ENCODE assay signal across 20 mouse cellular contexts in the genomic region with DNA sequence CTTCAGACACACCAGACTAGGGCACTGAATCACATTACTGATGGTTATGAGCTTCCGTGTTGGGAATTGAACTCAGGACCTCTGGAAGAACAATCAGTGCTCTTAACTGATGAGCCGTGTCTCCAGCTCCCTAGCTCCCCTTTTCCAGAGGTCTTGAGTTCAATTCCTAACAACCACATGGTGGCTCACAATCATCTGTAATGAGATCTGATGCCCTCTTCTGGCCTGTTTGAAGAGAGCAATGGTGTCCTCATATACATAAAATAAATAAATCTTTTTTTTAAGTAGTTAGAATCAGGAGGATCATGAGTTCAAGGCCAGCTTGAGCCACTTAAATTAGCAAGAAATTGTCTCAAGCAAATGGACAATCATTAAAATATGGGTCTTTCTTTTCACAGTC. TPM values are rescaled to one million over a fixed set of nuclear protein-coding genes. Genes with fewer than 3 reads are reported as not detected.
DNase-seq lines count a peak whose midpoint lies in the region; ATAC-seq and TF ChIP-seq lines count a peak whose summit lies in the region.
"Had no signal": no experiment of that assay in that cellular context is flagged by ENCODE, and none has a peak within 500 bp of the region (broad histone marks: within the 10 kb centered on the region; RNA-seq: fewer than 3 reads in every experiment).

No protein-coding gene starts in this region.

- TF ChIP-seq POLR2A in kidney, adult 2 months (IDR thresholded peaks at IDR 0.05; ENCODE audit: low read depth, low read length) = no peak
- no peak for TF ChIP-seq POLR2A in MEL (IDR thresholded peaks at IDR 0.05; ENCODE audit: control insufficient read depth in 1 of 2, insufficient read depth in 1 of 2, low read depth in 1 of 2, low read length in 2 of 2, poor library complexity in 1 of 2)

- TF ChIP-seq RAD21 in MEL (IDR thresholded peaks at IDR 0.05; ENCODE audit: low read depth, low read length) = peak; percentile 41

- ATAC-seq in midbrain, postnatal 0 days (ENCODE audit: low FRiP score) = no peak
- ATAC-seq in midbrain, embryonic 13.5 days = no peak
- ATAC-seq in stomach, postnatal 0 days (ENCODE audit: low FRiP score, low TSS enrichment) = no peak

- 59% methylated on average over 2 of the region's 2 CpGs for WGBS in kidney, adult 2 months
- 73% methylated on average over 2 of the region's 2 CpGs for whole genome bisulfite sequencing in midbrain, postnatal 0 days
- 78% methylated on average over 2 of the region's 2 CpGs for WGBS in midbrain, embryonic 13.5 days
- 70% methylated on average over 2 of the region's 2 CpGs for WGBS in stomach, postnatal 0 days

- no peaks in the 10 kb centered on the region for H3K9me3 ChIP-seq in midbrain, postnatal 0 days (ENCODE audit: low read length)
- no peaks in the 10 kb centered on the region for H3K9me3 ChIP-seq in midbrain, embryonic 13.5 days
- H3K9me3 ChIP-seq in MEL (replicated peaks; ENCODE audit: insufficient read depth, low read length) = no peaks in the 10 kb centered on the region
- H3K9me3 ChIP-seq in stomach, postnatal 0 days (ENCODE audit: control insufficient read depth, low read length) = no peaks in the 10 kb centered on the region
- H3K9me3 ChIP-seq: forebrain, embryonic 12.5 days; heart, embryonic 13.5 days; limb, embryonic 13.5 days; midbrain, embryonic 12.5 days had no signal

- H3K27ac ChIP-seq in kidney, adult 2 months (ENCODE audit: insufficient read depth, low read depth, low read length) = no peak overlapping the region
- no peak overlapping the region for H3K27ac ChIP-seq in midbrain, postnatal 0 days (ENCODE audit: low read depth, low read length)
- no peak overlapping the region for H3K27ac ChIP-seq in midbrain, embryonic 13.5 days
- no peak overlapping the region for H3K27ac ChIP-seq in MEL (ENCODE audit: control insufficient read depth, low read depth, low read length)
- H3K27ac ChIP-seq in stomach, postnatal 0 days (replicated peaks) = no peak overlapping the region
- H3K27ac ChIP-seq: forebrain, embryonic 12.5 days; heart, embryonic 13.5 days; limb, embryonic 13.5 days; midbrain, embryonic 12.5 days had no signal

- no peak overlapping the region for H3K9ac ChIP-seq in midbrain, postnatal 0 days (replicated peaks; ENCODE audit: low read length, poor library complexity, severe bottlenecking)
- no peak overlapping the region for H3K9ac ChIP-seq in midbrain, embryonic 13.5 days (replicated peaks)
- no peak overlapping the region for H3K9ac ChIP-seq in MEL (ENCODE audit: control insufficient read depth, low read depth, low read length, poor library complexity, severe bottlenecking)
- H3K9ac ChIP-seq in stomach, postnatal 0 days (ENCODE audit: low read length) = no peak overlapping the region
- H3K9ac ChIP-seq: forebrain, embryonic 12.5 days; heart, embryonic 13.5 days; limb, embryonic 13.5 days; midbrain, embryonic 12.5 days had no signal

- H3K4me1 ChIP-seq in kidney, adult 2 months (ENCODE audit: control insufficient read depth, insufficient read depth, low read length) = peaks cover 3% of the 10 kb centered on the region; the same call in 1 of the 2 replicates
- H3K4me1 ChIP-seq in midbrain, postnatal 0 days (ENCODE audit: insufficient read depth, low read length) = no peaks in the 10 kb centered on the region
- H3K4me1 ChIP-seq in midbrain, embryonic 13.5 days (replicated peaks) = peaks cover 4% of the 10 kb centered on the region; the same call in 1 of the 2 replicates
- peaks cover 17 to 32% of the 10 kb centered on the region in 2 experiments for H3K4me1 ChIP-seq in MEL (ENCODE audit: control insufficient read depth in 1 of 2, insufficient read depth in 2 of 2, low read length in 2 of 2)
- H3K4me1 ChIP-seq in stomach, postnatal 0 days (replicated peaks; ENCODE audit: control insufficient read depth, insufficient read depth) = no peaks in the 10 kb centered on the region
- H3K4me1 ChIP-seq: forebrain, embryonic 12.5 days had no signal

- no peak for TF ChIP-seq CTCF in kidney, adult 2 months (conservative IDR thresholded peaks at IDR 0.05; ENCODE audit: insufficient read depth, insufficient read length, low read depth, low read length)
- peak; percentile 35 for TF ChIP-seq CTCF in midbrain, postnatal 0 days (IDR thresholded peaks at IDR 0.05)
- peak in 2 of 3 experiments; percentile 28 to 58; a peak in 5 of 6 replicates for TF ChIP-seq CTCF in MEL (IDR thresholded peaks at IDR 0.05 in 2 of 3, conservative IDR thresholded peaks at IDR 0.05 in 1 of 3; ENCODE audit: control insufficient read depth in 1 of 3, insufficient read depth in 1 of 3, low read depth in 2 of 3, low read length in 3 of 3, poor library complexity in 1 of 3, severe bottlenecking in 1 of 3)
- TF ChIP-seq CTCF in stomach, postnatal 0 days (IDR thresholded peaks at IDR 0.05; ENCODE audit: low read depth) = peak; percentile 51

- H3K4me3 ChIP-seq in kidney, adult 2 months (ENCODE audit: insufficient read depth, low read depth, low read length) = no peak overlapping the region
- H3K4me3 ChIP-seq in midbrain, postnatal 0 days (ENCODE audit: low read depth, low read length) = no peak overlapping the region
- H3K4me3 ChIP-seq in midbrain, embryonic 13.5 days (replicated peaks) = no peak overlapping the region
- no peak overlapping the region for H3K4me3 ChIP-seq in MEL (ENCODE audit: control insufficient read depth in 1 of 2, insufficient read depth in 1 of 2, low read depth in 2 of 2, low read length in 2 of 2)
- no peak overlapping the region for H3K4me3 ChIP-seq in stomach, postnatal 0 days (ENCODE audit: low read depth, low read length)
- H3K4me3 ChIP-seq: forebrain, embryonic 12.5 days; heart, embryonic 13.5 days; limb, embryonic 13.5 days; midbrain, embryonic 12.5 days; myocyte had no signal

- H3K79me2 ChIP-seq in MEL (ENCODE audit: control insufficient read depth, insufficient read depth, low read length, poor library complexity) = no peaks in the 10 kb centered on the region

- no peaks in the 10 kb centered on the region for H3K27me3 ChIP-seq in kidney, adult 2 months (replicated peaks; ENCODE audit: control insufficient read depth, insufficient read depth, low read length)
- peaks cover 40% of the 10 kb centered on the region for H3K27me3 ChIP-seq in midbrain, postnatal 0 days (ENCODE audit: insufficient read depth, low read length)
- peaks cover 68% of the 10 kb centered on the region for H3K27me3 ChIP-seq in midbrain, embryonic 13.5 days
- no peaks in the 10 kb centered on the region for H3K27me3 ChIP-seq in MEL (ENCODE audit: control insufficient read depth in 1 of 2, insufficient read depth in 2 of 2, low read length in 2 of 2)
- H3K27me3 ChIP-seq in stomach, postnatal 0 days (ENCODE audit: control insufficient read depth, insufficient read depth, low read length) = no peaks in the 10 kb centered on the region

- DNase-seq in kidney, adult 2 months = peak; percentile 13
- no peak for DNase-seq in kidney, postnatal 4 days
- DNase-seq in midbrain, postnatal 0 days (ENCODE audit: low spot score) = no peak
- peak; percentile 42 for DNase-seq in MEL (ENCODE audit: low read depth, low spot score)
- no peak for DNase-seq in stomach, postnatal 0 days (ENCODE audit: low spot score)
- no peak for DNase-seq in spleen, adult 18-20 months
- DNase-seq: adrenal gland, postnatal 10 days; cerebellum, adult 11-12 months; cerebellum, postnatal 25 days; gastrocnemius, postnatal 25 days; heart, postnatal 4 days; kidney, postnatal 10 days; lung, adult 2 months; thymus, postnatal 25 days had no signal

- TF ChIP-seq EP300 in MEL (IDR thresholded peaks at IDR 0.05; ENCODE audit: low read depth in 1 of 2, low read length in 2 of 2) = no peak
- no peak for TF ChIP-seq EP300 in stomach, postnatal 0 days (optimal IDR thresholded peaks at IDR 0.05)

- no peaks in the 10 kb centered on the region for H3K36me3 ChIP-seq in kidney, adult 2 months (ENCODE audit: control insufficient read depth, insufficient read depth, low read length)
- no peaks in the 10 kb centered on the region for H3K36me3 ChIP-seq in midbrain, postnatal 0 days (ENCODE audit: insufficient read depth, low read length)
- H3K36me3 ChIP-seq in midbrain, embryonic 13.5 days = no peaks in the 10 kb centered on the region
- peaks cover 0 to 25% of the 10 kb centered on the region in 2 experiments; a peak in 2 of 4 replicates for H3K36me3 ChIP-seq in MEL (ENCODE audit: control insufficient read depth in 1 of 2, insufficient read depth in 2 of 2, low read length in 2 of 2)
- H3K36me3 ChIP-seq in stomach, postnatal 0 days (ENCODE audit: control insufficient read depth, insufficient read depth, low read length) = no peaks in the 10 kb centered on the region
- H3K36me3 ChIP-seq: forebrain, embryonic 12.5 days; heart, embryonic 13.5 days; limb, embryonic 13.5 days; midbrain, embryonic 12.5 days had no signal

- H3K4me2 ChIP-seq in midbrain, postnatal 0 days (ENCODE audit: low read depth, low read length, poor library complexity, severe bottlenecking) = no peak overlapping the region
- no peak overlapping the region for H3K4me2 ChIP-seq in midbrain, embryonic 13.5 days (replicated peaks)
- no peak overlapping the region for H3K4me2 ChIP-seq in stomach, postnatal 0 days (replicated peaks; ENCODE audit: low read depth)
- H3K4me2 ChIP-seq: forebrain, embryonic 12.5 days; heart, embryonic 13.5 days; limb, embryonic 13.5 days; midbrain, embryonic 12.5 days had no signal

RNA-seq across cellular contexts. Expression of a gene that starts 5.0 kb away (rescaled TPM):
- polyA plus RNA-seq in kidney, adult 2 months (2012; rRNA removed) = 21.6 TPM in 2 replicates
- 50.9 and 76.4 TPM in 2 replicates for total RNA-seq in midbrain, postnatal 0 days (2014; rRNA removed)
- 80.6 and 84.8 TPM in 2 replicates for polyA plus RNA-seq in midbrain, postnatal 0 days (2015; fragmentation: Nextera tagmentation; extraction: Ambion mirVana)
- 63.8 and 64.3 TPM in 2 replicates for polyA plus RNA-seq in midbrain, embryonic 13.5 days (2015; fragmentation: Nextera tagmentation; extraction: Ambion mirVana)
- 42.8 and 48.0 TPM in 2 replicates for total RNA-seq in MEL (2012; rRNA removed)
- polyA plus RNA-seq in MEL (2012; ENCODE audit: insufficient read depth in 1 of 2, insufficient read length in 2 of 2, low read depth in 1 of 2, low replicate concordance in 2 of 2, missing spikeins in 1 of 2) = 10 to 100 TPM in 1 of 2 experiments, not detected in 1; 37.2 TPM
- 33.6 and 34.5 TPM in 2 replicates for polyA plus RNA-seq in stomach, postnatal 0 days (2015; fragmentation: Nextera tagmentation; extraction: Ambion mirVana)

RNA-seq across cellular contexts. Expression of a gene that starts 9.8 kb away (rescaled TPM):
- 1.4 and 1.7 TPM in 2 replicates for polyA plus RNA-seq in kidney, adult 2 months (2012; rRNA removed)
- total RNA-seq in midbrain, postnatal 0 days (2014; rRNA removed) = 1.2 and 1.6 TPM in 2 replicates
- 2.4 and 3.2 TPM in 2 replicates for polyA plus RNA-seq in midbrain, postnatal 0 days (2015; fragmentation: Nextera tagmentation; extraction: Ambion mirVana)
- 1.9 and 2.0 TPM in 2 replicates for polyA plus RNA-seq in midbrain, embryonic 13.5 days (2015; fragmentation: Nextera tagmentation; extraction: Ambion mirVana)
- 0.39 and 0.46 TPM in 2 replicates for total RNA-seq in MEL (2012; rRNA removed)
- polyA plus RNA-seq in MEL (2012; ENCODE audit: insufficient read depth in 1 of 2, insufficient read length in 2 of 2, low read depth in 1 of 2, low replicate concordance in 2 of 2, missing spikeins in 1 of 2) = under 1 TPM in 1 of 2 experiments, not detected in 1; 0.40 TPM
- 1.2 TPM in 2 replicates for polyA plus RNA-seq in stomach, postnatal 0 days (2015; fragmentation: Nextera tagmentation; extraction: Ambion mirVana)
- total RNA-seq: gastrocnemius, postnatal 25 days had no signal

RNA-seq across cellular contexts. Expression of a gene that starts 13.5 kb away (rescaled TPM):
- polyA plus RNA-seq in kidney, adult 2 months (2012; rRNA removed) = 8.8 and 10.1 TPM in 2 replicates
- 25.0 and 35.4 TPM in 2 replicates for total RNA-seq in midbrain, postnatal 0 days (2014; rRNA removed)
- polyA plus RNA-seq in midbrain, postnatal 0 days (2015; fragmentation: Nextera tagmentation; extraction: Ambion mirVana) = 15.3 and 18.3 TPM in 2 replicates
- polyA plus RNA-seq in midbrain, embryonic 13.5 days (2015; fragmentation: Nextera tagmentation; extraction: Ambion mirVana) = 25.1 and 25.2 TPM in 2 replicates
- 24.9 and 27.6 TPM in 2 replicates for total RNA-seq in MEL (2012; rRNA removed)
- polyA plus RNA-seq in MEL (2012; ENCODE audit: insufficient read depth in 1 of 2, insufficient read length in 2 of 2, low read depth in 1 of 2, low replicate concordance in 2 of 2, missing spikeins in 1 of 2) = 10 to 100 TPM in 1 of 2 experiments, not detected in 1; 23.4 TPM
- 4.9 and 7.5 TPM in 2 replicates for polyA plus RNA-seq in stomach, postnatal 0 days (2015; fragmentation: Nextera tagmentation; extraction: Ambion mirVana)

RNA-seq across cellular contexts. Expression of a gene that starts 23.3 kb away (rescaled TPM):
- polyA plus RNA-seq in kidney, adult 2 months (2012; rRNA removed) = 2.4 and 2.6 TPM in 2 replicates
- total RNA-seq in midbrain, postnatal 0 days (2014; rRNA removed) = 5.9 and 7.4 TPM in 2 replicates
- polyA plus RNA-seq in midbrain, postnatal 0 days (2015; fragmentation: Nextera tagmentation; extraction: Ambion mirVana) = 2.5 and 2.8 TPM in 2 replicates
- polyA plus RNA-seq in midbrain, embryonic 13.5 days (2015; fragmentation: Nextera tagmentation; extraction: Ambion mirVana) = 4.2 and 4.3 TPM in 2 replicates
- 3.4 and 4.0 TPM in 2 replicates for total RNA-seq in MEL (2012; rRNA removed)
- polyA plus RNA-seq in MEL (2012; ENCODE audit: insufficient read depth in 1 of 2, insufficient read length in 2 of 2, low read depth in 1 of 2, low replicate concordance in 2 of 2, missing spikeins in 1 of 2) = 1 to 10 TPM in 1 of 2 experiments, not detected in 1; 4.6 TPM
- polyA plus RNA-seq in stomach, postnatal 0 days (2015; fragmentation: Nextera tagmentation; extraction: Ambion mirVana) = 2.9 and 3.2 TPM in 2 replicates

RNA-seq across cellular contexts. Expression of a gene that starts 23.4 kb away (rescaled TPM):
- polyA plus RNA-seq in kidney, adult 2 months (2012; rRNA removed) = 333 and 344 TPM in 2 replicates
- total RNA-seq in midbrain, postnatal 0 days (2014; rRNA removed) = 15.2 and 22.3 TPM in 2 replicates
- 30.6 and 33.7 TPM in 2 replicates for polyA plus RNA-seq in midbrain, postnatal 0 days (2015; fragmentation: Nextera tagmentation; extraction: Ambion mirVana)
- 30.1 and 38.1 TPM in 2 replicates for polyA plus RNA-seq in midbrain, embryonic 13.5 days (2015; fragmentation: Nextera tagmentation; extraction: Ambion mirVana)
- total RNA-seq in MEL (2012; rRNA removed) = 69.3 and 84.5 TPM in 2 replicates
- polyA plus RNA-seq in MEL (2012; ENCODE audit: insufficient read depth in 1 of 2, insufficient read length in 2 of 2, low read depth in 1 of 2, low replicate concordance in 2 of 2, missing spikeins in 1 of 2) = 100 to 1,000 TPM in 1 of 2 experiments, not detected in 1; 145 TPM
- 187 and 189 TPM in 2 replicates for polyA plus RNA-seq in stomach, postnatal 0 days (2015; fragmentation: Nextera tagmentation; extraction: Ambion mirVana)

Comparison
In these comparisons a context has a peak if more than half of its experiments do, and no peak if none do; other contexts are left out.
1. DNase-seq: peak in kidney, adult 2 months (single experiment) and MEL (single experiment); none in kidney, postnatal 4 days (0 of 2), midbrain, postnatal 0 days (single experiment), stomach, postnatal 0 days (single experiment) and spleen, adult 18-20 months (0 of 2).